Mouse (Mus musculus): ENCODE data around the gene Rcn1. TPM values are rescaled to one million over a fixed set of nuclear protein-coding genes. Genes with fewer than 3 reads are reported as not detected.
A peak's percentile ranks its signal among the peaks of the same experiment; 100 is the strongest.

Gene Rcn1
- polyA plus RNA-seq, 1 experiment from 2014 or later, result 123 TPM

DNA sequence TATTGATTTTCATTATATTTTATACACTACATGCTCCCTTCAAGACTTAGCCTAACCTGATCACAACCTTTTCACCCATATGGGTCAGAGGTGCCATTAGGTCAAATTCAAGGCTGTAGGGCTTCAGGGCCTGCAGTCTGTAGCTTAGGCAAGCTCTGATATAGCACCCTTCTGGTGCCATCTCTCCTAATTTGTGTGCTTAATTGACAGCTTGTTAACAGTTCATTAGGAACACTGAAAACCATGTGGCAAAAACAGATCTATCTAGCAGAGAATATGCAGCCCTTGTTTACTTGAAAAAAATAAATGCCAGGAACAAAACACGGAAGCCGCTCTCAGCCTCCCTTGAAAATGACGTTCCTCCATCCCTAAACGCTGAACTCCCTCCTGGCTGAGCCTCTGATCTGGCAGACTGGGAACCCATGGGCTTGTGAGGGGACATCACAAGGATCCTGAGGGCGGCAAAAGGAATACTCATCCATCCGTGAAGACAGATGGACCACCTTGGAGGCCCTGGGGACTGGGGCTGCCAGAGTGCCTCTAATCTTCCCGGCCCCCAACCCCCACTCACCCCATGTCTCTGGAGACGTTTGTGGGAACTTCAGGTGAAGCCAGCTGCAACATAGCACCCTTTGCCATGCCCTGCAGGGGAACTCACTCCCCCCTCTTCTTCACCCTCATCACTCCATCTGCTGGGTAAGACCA lies 61.8 kb downstream of the Rcn1 start:
- Histone ChIP-seq H3K27me3 (ENCODE audit: control insufficient read depth, insufficient read depth, low read length) (no peaks in the 10 kb centered on the region), H3K36me3 (ENCODE audit: control insufficient read depth, insufficient read depth, low read length) (no peaks in the 10 kb centered on the region), H3K4me2 (ENCODE audit: low read depth) (no peak overlapping the region), H3K27ac (ENCODE audit: low read depth, low read length) (no peak overlapping the region), H3K4me3 (ENCODE audit: low read depth, low read length) (no peak overlapping the region), H3K9me3 (ENCODE audit: control insufficient read depth, low read length) (no peaks in the 10 kb centered on the region), H3K9ac (ENCODE audit: low read length) (no peak overlapping the region), H3K4me1 (ENCODE audit: control insufficient read depth, insufficient read depth, low read length) (peaks cover 8% of the 10 kb centered on the region)
- ATAC-seq (ENCODE audit: insufficient read depth, low FRiP score, low TSS enrichment) (no peak), DNase-seq (ENCODE audit: low spot score) (no peak)
- 23% methylated on average over 8 of the region's 8 CpGs for WGBS

DNA sequence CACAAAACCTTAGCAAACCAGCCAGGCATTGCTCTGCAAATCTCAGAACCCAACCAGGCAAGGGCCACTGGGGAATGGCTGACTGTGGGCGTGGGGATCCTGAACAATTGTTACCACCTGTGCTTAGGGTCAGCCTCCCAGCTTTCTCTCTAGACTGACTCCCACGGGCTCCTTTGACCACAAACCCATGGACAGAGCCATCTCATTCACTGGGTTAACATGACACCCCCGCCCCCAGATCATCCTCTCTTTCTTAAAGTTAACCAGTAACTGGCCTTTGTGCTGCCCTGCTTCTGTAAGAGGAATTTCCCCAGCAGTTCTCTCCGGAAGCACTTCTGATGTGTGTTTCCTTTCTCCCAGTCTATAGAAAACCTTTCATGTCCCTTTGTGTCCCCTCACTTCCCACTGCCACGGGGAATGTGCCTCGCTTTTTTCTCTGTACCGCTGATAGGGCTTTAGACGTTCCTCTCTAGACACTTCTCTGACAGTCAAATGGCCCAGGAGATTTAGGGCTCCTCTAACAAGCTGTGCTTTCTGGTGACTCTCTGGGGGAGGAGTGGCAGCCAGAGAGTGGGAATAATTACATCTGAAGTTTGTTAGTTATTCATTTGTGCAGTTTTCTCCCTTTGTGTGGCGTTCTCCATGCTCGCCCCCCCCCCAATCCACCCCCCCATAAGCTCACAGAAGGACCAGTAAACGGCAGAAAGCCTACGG lies 62.6 kb downstream of the Rcn1 start:
- Histone ChIP-seq H3K9me3 (ENCODE audit: control insufficient read depth, low read length) (no peaks in the 10 kb centered on the region), H3K27ac (ENCODE audit: low read depth, low read length) (no peak overlapping the region), H3K4me2 (ENCODE audit: low read depth) (peak overlapping the region; percentile 16; the same call in 1 of the 2 replicates), H3K27me3 (ENCODE audit: control insufficient read depth, insufficient read depth, low read length) (no peaks in the 10 kb centered on the region), H3K9ac (ENCODE audit: low read length) (peak overlapping the region; percentile 22), H3K36me3 (ENCODE audit: control insufficient read depth, insufficient read depth, low read length) (no peaks in the 10 kb centered on the region), H3K4me1 (ENCODE audit: control insufficient read depth, insufficient read depth, low read length) (peaks cover 8% of the 10 kb centered on the region), H3K4me3 (ENCODE audit: low read depth, low read length) (no peak overlapping the region)
- ATAC-seq (ENCODE audit: insufficient read depth, low FRiP score, low TSS enrichment), result peak; percentile 21; the same call in 1 of the 2 replicates
- DNase-seq (ENCODE audit: low spot score), result peak; percentile 40
- WGBS, result 7% methylated on average over 12 of the region's 12 CpGs

Other genes with a start within 250 kb of the Rcn1 start
- gene Them7, start 175.0 kb downstream of the Rcn1 start, polyA plus RNA-seq (2014; fragmentation: Nextera tagmentation; extraction: Ambion mirVana), result 0.73 and 0.84 TPM in 2 replicates